Mouse (Mus musculus): ENCODE measurements at regions not wholly inside any gene's neighbourhood (a gene's known extent, or its start where the extent isn't known, plus 50 kb on each side); places are given as distances from the start of the nearest gene placed in this dataset.
A peak's percentile ranks its signal among the peaks of the same experiment; 100 is the strongest.

- DNase-seq (ENCODE audit: low spot score in 2 of 2) = no peak
Measured at GRCm38 (mm10) chr9:94382293-94382692, 155.6 kb downstream of the 1190002N15Rik start.

- no peak for DNase-seq (ENCODE audit: low spot score in 2 of 2)
Measured at GRCm38 (mm10) chr9:94378835-94379234, 159.0 kb downstream of the 1190002N15Rik start.

- no peak for DNase-seq (ENCODE audit: low spot score in 2 of 2)
Measured at GRCm38 (mm10) chr9:94378291-94378690, 159.6 kb downstream of the 1190002N15Rik start.

GRCm38 (mm10) chr9:94377346-94378039, 160.4 kb downstream of the 1190002N15Rik start:
- DNase-seq (ENCODE audit: low spot score in 2 of 2) = peak; percentile 38 to 56

GRCm38 (mm10) chr9:94370976-94371375, 166.9 kb downstream of the 1190002N15Rik start:
- no peak for DNase-seq (ENCODE audit: low spot score in 2 of 2)

GRCm38 (mm10) chr9:94368231-94368936, 169.5 kb downstream of the 1190002N15Rik start:
- no peak for DNase-seq (ENCODE audit: low spot score in 2 of 2)

GRCm38 (mm10) chr9:94361877-94362697, 175.8 kb downstream of the 1190002N15Rik start:
- peak in 1 of 2 experiments; percentile 25 for DNase-seq (ENCODE audit: low spot score in 2 of 2)

GRCm38 (mm10) chr9:94361011-94361410, 176.9 kb downstream of the 1190002N15Rik start:
- no peak for DNase-seq (ENCODE audit: low spot score in 2 of 2)

- DNase-seq (ENCODE audit: low spot score in 2 of 2) = no peak
Measured at GRCm38 (mm10) chr9:94358150-94358549, 179.7 kb downstream of the 1190002N15Rik start.

- peak; percentile 25 to 28 for DNase-seq (ENCODE audit: low spot score in 2 of 2)
Measured at GRCm38 (mm10) chr9:94342011-94342410, 195.9 kb downstream of the 1190002N15Rik start.

- no peak for DNase-seq (ENCODE audit: low spot score in 2 of 2)
Measured at GRCm38 (mm10) chr9:94341531-94341930, 196.3 kb downstream of the 1190002N15Rik start.

- DNase-seq (ENCODE audit: low spot score in 2 of 2) = no peak
Measured at GRCm38 (mm10) chr9:94333450-94333849, 204.4 kb downstream of the 1190002N15Rik start.

GRCm38 (mm10) chr9:94323011-94323410, 214.9 kb downstream of the 1190002N15Rik start:
- DNase-seq (ENCODE audit: low spot score in 2 of 2) = no peak

GRCm38 (mm10) chr9:94302575-94302974, 235.3 kb downstream of the 1190002N15Rik start:
- no peak for DNase-seq (ENCODE audit: low spot score in 2 of 2)

- DNase-seq (ENCODE audit: low spot score in 2 of 2) = no peak
Measured at GRCm38 (mm10) chr9:94301896-94302295, 236.0 kb downstream of the 1190002N15Rik start.

- no peak for DNase-seq (ENCODE audit: low spot score in 2 of 2)
Measured at GRCm38 (mm10) chr9:94295431-94295830, 242.4 kb downstream of the 1190002N15Rik start.

- no peak for DNase-seq (ENCODE audit: low spot score in 2 of 2)
Measured at GRCm38 (mm10) chr9:94292147-94292546, 245.7 kb downstream of the 1190002N15Rik start.

- DNase-seq (ENCODE audit: low spot score in 2 of 2) = no peak
Measured at GRCm38 (mm10) chr9:94289546-94289945, 248.3 kb downstream of the 1190002N15Rik start.

GRCm38 (mm10) chr9:94287559-94287958, 250.3 kb downstream of the 1190002N15Rik start:
- DNase-seq (ENCODE audit: low spot score in 2 of 2) = no peak

GRCm38 (mm10) chr9:94278657-94279585, 259.0 kb downstream of the 1190002N15Rik start:
- peak; percentile 60 to 67 for DNase-seq (ENCODE audit: low spot score in 2 of 2)

GRCm38 (mm10) chr9:94277096-94277495, 260.8 kb downstream of the 1190002N15Rik start:
- no peak for DNase-seq (ENCODE audit: low spot score in 2 of 2)
